Mouse (Mus musculus) thymus, postnatal 25 days (tissue): ENCODE data around the gene Pop5.

ENCODE experiments used
- DNase-seq: peaks from one replicate; pipeline ENCODE4 v3.0.0; 2022

Pop5 gene

GRCm38 (mm10) chr5:115215273-115216185 is 20.1 kb upstream of the Pop5 start:
- DNase-seq, result no peak

- no peak for DNase-seq
Measured at GRCm38 (mm10) chr5:115217998-115218397, 17.6 kb upstream of the Pop5 start.

DNA sequence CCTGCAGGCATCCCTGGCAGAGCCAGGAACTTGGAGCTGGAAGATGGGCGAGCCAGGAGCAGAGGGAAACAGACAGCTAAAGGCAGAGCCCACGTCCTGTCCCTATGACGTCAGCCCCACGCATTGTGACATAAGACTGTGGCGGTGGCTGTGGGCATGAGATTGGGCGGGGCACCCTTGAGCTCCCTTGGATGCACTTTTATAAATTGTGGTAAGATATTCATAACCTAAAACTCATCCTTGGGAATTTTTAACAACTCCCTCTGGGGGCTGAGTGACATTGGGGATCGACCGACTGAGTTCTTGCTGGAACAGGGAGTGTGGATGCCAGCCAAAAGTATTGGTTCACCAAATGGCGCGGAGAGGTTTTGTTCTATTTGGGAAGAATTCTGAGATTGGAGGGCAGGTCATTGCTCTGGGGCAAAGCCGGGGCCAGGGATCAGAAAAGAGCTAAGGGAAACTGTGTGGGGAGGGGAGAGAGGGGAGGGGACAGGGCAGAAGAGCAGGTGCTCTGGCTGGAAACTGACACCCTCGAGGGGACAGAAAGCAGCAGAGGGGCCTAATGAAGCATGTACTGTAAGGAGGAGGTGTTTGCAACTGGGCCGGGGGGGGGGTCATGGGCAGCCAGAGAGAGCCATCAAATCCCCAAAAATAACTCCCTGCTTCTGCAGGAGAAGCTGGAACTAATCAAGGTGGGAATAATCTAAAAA is 14.6 kb upstream of the Pop5 start:
- DNase-seq, result no peak

- DNase-seq, result no peak
Measured at GRCm38 (mm10) chr5:115222485-115222884, 13.2 kb upstream of the Pop5 start.

DNA sequence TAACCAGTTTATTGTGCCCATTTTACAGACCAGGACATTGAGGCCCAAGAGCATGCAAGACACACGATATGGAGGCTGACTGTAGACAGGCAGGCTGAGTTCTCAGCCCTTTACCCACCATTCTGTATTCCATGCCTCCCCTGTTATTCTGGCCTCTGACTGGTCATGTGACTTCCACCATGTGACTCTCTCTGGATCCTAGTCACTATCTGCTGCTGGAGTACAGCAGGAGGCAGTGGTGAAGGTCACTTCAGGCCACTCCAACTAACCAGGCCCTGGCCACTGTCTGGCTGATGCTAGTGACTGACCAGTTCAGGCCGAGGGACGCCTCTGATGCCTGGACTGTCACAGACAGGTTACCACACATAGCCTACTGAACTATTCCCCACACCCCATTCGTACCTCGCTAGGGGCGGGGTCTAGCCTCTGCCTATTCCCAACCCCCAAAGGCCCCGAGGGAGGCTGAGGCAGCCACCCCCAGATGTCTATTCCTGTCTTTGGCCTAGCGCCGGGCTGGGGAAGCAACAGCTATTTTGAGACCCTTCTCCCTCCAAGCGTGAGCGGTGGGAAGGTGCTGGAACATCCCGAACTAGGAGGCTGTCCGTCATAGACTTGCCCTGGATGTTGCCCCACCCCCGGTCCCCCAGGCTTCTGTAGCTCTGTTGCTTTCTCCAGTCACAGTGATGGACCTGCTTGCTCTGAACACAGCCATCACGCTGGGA is 4.6 kb upstream of the Pop5 start:
- no peak for DNase-seq

DNA sequence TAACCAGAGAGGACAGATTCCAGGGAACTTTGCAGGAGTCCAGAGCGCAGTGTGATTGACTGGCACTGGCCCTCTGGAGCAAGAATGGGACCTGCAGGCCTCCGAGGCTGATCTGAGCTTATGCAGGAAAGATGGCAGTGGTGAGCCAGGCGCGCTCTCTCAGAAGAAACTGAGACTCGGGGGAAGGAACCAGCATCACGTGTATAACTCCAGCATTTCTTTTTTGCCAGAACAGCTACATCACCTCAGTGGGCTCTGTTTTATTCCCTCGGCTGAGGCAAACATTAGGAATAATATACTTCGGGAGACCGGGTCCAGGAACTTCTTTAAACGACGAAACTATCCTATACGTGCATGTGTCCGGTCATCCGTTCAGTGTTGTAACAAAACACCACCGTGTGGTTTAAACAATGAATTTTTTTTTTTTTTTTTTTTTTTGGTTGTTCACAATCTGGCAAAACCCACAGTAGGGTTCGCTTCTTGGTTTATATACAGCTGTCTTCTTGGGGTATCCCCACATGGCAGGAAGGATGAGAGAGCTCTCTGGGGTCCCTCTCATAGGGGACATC is 4.0 kb upstream of the Pop5 start:
- no peak for DNase-seq

DNA sequence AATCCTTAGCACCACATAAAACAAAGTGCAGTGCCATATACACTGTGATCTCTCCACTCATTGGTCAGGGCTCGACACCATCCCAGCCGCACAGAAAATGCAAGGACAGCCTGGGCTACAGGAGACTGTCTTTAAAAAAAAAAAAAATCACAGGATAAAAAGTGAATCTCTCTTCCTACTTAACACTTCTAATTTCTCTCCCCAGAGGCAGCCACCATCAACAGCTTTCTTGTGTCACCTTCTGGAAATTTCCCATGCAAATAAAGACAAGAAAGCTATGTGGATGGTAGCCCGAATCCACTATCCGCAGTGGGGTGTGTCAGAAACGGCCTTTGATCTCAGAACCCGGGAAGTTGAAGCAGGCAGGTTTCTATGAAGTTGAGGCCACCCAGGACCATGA is 3.1 kb upstream of the Pop5 start:
- DNase-seq, result no peak

DNA sequence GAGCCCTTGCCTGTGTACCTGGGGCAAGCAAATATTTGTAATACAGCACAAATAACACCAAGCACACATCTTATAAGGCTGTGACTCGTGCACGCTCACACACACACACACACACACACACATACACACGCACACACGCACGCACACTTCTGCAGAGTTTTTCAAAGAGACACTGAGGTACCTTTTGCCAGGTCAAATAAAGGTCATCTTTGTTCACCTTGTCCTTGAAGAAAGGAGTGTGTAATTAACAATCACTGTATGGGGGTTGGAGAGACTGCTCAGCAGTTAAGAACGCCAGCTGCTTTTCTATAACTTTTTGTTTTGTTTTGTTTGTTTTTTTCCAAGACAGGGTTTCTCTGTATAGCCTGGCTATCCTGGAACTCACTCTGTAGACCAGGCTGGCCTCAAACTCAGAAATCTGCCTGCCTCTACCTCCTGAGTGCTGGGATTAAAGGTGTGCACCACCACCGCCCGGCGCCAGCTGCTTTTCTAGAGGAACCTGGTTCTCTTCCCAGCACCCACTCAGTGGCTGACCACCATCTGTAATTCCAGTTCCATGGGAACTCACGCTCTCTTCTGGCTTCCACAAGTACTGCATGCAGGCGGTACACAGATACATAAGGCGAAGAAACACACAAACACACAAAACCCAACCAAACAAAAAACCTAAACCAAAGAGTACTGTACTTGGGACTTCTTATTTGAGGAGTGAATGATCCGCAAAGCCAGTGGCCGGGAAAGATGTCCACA is 2.4 kb upstream of the Pop5 start:
- DNase-seq, result no peak

DNA sequence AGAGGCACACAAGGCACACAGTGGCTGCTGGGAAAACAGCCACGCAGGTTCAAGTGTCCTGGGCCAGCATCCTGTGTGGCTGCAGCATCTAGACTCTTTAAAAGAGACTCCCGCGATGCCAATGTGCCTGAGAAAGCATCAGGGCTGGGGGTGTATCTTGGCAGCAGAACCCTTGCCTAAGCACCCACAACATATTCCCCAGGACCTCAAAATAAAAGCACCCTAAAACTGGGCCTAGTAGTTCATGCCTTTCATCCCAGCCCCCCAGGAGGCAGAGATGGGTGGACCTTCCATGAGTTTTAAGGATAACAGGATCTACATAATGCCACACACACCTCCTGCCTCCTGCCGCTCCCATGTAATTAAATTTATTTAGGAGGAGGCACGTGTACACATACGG is 1.1 kb upstream of the Pop5 start:
- DNase-seq, result no peak

DNA sequence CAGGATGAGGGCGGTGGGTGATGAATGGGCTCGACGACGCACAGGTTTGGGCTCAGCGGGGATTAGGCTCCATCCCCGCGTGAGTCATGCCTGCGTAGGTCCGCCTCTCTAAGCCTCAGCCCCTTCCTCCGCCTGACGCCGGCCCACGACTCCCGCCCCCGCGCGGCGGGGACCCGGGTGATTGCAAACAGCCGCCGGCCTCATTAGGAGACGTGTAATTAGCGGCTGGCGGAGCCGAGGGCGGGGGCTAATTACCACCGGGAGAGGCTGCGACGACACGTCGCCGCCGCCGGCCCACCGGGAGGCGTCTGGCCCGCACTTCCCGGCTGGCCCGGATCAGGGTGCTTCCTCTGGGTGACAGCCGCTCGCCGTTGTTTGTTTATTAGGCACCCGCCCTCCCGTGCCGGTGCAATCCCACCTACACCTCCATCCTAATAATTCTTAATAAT is 289 bp upstream of the Pop5 start:
- peak; percentile 35 for DNase-seq

DNA sequence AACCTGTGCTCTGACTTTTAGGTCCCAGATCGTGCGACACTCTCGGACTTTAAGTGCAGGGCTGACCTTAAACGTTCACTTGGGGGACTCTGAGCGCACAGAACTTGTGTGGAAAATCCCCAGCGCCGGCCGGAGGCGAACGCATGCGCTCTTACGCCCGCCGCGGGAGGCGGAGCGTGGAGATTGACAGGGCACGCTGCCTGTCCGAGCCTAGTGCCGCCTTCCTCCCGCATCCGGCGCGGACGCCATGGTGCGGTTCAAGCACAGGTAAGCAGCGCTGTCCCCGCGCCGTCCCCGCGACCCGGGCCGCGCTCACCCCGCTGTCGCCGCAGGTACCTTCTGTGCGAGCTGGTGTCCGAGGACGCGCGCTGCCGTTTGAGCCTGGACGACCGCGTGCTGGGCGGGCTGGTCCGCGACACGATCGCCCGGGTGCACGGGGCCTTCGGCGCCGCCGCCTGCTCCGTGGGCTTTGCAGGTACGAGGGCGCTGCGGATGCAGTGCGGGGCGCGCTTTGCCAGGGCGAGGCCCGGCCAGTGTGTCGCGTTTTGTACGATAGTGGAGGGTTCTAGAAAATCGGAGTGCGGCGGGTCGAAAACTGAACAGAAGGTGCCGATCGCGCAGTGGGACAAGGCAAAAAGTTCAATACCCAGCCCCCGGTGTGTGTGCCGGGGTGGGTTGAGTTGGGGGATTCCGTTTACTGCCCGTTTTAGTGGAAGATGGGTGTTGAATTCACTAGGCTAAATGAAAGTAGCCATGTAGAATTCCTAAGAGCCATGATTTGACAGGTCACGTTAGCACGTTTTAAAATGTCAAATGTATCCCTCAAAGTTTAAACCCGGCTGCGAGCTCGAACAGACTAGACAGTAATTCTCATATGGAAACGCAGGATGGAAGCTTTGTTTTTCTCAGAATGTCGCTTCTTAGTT is 2.4 kb downstream of the Pop5 start:
- DNase-seq, result peak; percentile 92

- no peak for DNase-seq
Measured at GRCm38 (mm10) chr5:115238729-115239195, 3.1 kb downstream of the Pop5 start.

DNA sequence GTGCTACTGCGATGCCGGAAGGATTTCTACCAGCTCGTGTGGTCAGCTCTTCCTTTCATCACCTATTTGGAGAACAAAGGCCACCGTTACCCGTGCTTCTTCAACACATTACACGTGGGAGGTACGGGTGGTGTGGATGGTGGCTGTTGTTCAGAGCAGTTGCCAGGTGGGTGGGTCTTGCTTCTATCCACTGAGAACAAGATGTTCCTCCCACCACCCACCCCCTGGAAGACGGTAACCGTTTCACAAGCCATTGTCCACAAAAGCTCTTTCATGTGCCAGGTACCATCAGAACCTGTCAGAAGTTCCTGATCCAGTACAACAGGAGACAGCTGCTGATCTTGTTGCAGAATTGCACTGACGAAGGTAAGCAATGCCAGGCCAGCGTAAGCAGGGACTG is 4.6 kb downstream of the Pop5 start:
- DNase-seq, result no peak

DNA sequence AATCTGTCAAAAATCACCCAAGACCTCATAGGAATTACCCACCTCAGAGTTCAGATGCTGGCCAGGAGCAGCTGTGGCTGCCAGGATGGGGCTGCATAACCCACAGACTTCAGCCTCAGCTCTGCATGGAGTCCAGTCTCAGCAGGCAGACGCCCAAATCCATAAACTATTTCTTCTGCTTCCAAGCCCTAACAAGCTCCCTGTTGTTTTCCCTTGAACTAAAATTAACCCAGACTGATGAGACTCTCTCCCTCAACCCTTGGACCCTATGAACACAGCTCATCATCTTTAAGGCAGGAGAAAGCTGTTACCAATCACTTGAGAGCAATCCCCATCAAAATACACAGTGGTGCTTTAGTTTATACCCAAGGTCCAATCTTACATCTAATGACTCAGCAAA is 19.8 kb downstream of the Pop5 start:
- no peak for DNase-seq

DNA sequence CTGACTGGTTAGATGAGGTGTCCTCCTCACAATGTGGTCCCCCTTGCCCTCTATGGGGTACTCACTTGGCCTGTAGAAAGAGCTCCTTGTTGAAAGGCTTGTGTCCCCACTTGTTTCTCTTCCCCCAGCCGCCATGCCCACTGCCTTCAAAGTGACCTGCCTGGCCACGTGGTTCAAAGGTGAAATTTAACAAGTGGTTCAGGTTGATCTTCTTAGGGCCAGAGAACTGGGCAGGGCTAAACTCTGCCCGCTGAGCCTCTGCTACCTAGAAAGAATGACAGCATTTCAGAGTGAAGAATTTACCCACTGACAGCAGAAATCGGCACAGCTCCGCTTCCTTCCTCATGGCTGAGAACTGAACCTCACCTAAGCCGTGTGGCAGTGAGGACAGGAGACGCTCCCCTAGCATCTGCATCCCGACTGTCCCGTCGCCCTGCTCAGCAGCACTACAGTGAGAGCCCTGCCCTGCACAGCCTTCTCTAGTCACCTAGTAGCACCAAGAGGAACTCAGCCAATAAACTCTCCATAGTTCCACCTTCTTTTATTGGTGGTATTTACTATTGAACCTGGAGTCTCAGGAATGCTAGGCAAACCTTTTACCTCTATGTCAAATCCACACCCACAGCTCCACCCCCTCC is 21.4 kb downstream of the Pop5 start:
- DNase-seq, result no peak

GRCm38 (mm10) chr5:115260356-115260755 is 24.7 kb downstream of the Pop5 start:
- DNase-seq, result no peak

GRCm38 (mm10) chr5:115261141-115261540 is 25.5 kb downstream of the Pop5 start:
- DNase-seq, result no peak

GRCm38 (mm10) chr5:115261880-115262279 is 26.2 kb downstream of the Pop5 start:
- no peak for DNase-seq

DNA sequence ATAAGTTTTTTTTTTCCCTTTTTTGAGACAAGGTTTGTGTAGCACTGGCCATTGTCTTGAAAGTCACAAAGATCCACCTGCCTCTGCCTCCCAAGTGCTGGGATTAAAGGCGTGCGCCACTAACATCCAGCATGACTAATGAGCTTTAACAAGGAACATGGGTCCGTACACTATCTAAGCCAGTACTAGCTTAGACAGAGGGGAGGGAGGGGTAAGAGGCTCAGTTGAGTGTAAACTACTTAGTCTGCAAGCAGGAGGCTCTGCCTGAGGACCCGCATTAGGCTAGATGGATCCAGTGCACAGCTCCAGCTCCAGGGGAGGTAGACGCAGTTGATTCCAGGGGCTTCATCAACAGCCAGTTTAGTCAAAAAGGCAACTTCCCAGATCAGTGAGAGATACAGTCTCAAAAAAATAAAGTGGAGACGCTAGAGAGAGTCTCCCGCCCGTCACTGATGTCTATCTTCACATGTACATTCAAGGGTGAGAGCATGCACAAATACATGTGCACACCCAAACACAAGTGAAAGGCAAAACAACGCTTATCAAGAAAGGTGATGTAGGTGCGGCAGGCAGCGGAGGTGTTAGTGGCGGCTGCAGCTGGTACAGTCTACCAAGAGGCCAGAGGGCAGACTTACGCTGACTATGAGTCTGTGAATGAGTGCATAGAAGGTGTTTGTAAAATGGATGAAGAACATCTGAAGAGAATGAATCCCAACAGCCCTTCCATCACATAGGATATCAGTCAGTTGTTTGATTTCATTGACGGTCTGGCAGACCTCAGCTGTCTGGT is 27.1 kb downstream of the Pop5 start:
- no peak for DNase-seq

DNA sequence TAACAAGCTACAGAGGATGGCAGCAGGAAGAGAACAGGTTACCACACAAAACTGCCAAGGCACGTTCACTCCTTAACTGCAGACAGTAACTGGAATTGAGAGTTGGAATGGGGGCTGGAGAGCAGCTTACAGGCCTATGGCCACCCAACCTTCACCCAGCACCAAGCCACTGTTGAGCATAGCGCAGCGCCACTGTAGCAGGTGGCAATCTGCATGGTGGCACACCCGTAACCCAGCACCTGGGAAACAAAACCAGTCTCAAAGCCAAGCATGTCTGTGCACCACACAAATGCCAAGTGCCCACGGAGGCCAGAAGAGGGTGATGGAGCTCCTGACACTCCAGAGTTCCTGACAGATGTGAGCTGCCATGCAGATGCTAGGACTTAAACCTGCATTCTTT is 30.7 kb downstream of the Pop5 start:
- no peak for DNase-seq
